In genomic region chr4:46389013-46389611, GRCm38 (mm10) we compare ENCODE assay signal across 8 mouse cellular contexts. TPM values are rescaled to one million over a fixed set of nuclear protein-coding genes. Genes with fewer than 3 reads are reported as not detected.
DNase-seq lines count a peak whose midpoint lies in the region; ATAC-seq lines count a peak whose summit lies in the region.

TSS of gene Trmo (minus strand) at chr4:46389437.

- peak; percentile 96 for DNase-seq in adipocyte (ENCODE audit: low spot score)
- peak; percentile 100 for DNase-seq in embryo, embryonic 10 days (ENCODE audit: low spot score)
- peak; percentile 96 for DNase-seq in gastrocnemius, postnatal 10 days
- DNase-seq in induced T-regulatory cell, adult 2 months (ENCODE audit: low read depth), result peak; percentile 98
- DNase-seq in left cerebral cortex, adult 9 months (ENCODE audit: low spot score in 2 of 2), result peak; percentile 89 to 95
- peak; percentile 95 for DNase-seq in right cerebral cortex, postnatal 14 days
- peak; percentile 86 to 91 for DNase-seq in urinary bladder, postnatal 36 days (ENCODE audit: low spot score in 2 of 2)

- ATAC-seq in megakaryocyte progenitor cell, adult 5-6 weeks (replicated peaks; ENCODE audit: poor library complexity), result peak; percentile 85

RNA-seq across cellular contexts. Expression of gene Trmo, which starts in this region (rescaled TPM):
- 1 to 10 TPM; 3.5 to 4.0 TPM for total RNA-seq in gastrocnemius, postnatal 10 days (2021)
- total RNA-seq in megakaryocyte progenitor cell, adult 5-6 weeks (2015), result 6.7 and 9.1 TPM in 2 replicates
- total RNA-seq in megakaryocyte progenitor cell, adult 5-6 weeks (2017), result 12.6 and 14.4 TPM in 2 replicates

Comparison
In these comparisons a context has a peak if more than half of its experiments do, and no peak if none do; other contexts are left out.
1. Peak in every context shown above with its lines: DNase-seq and ATAC-seq.